Mouse (Mus musculus): ENCODE data around the gene Fpr-rs3. TPM values are rescaled to one million over a fixed set of nuclear protein-coding genes. Genes with fewer than 3 reads are reported as not detected.

Fpr-rs3 gene
- polyA plus RNA-seq (2012; rRNA removed) = not detected in 2 replicates

DNA sequence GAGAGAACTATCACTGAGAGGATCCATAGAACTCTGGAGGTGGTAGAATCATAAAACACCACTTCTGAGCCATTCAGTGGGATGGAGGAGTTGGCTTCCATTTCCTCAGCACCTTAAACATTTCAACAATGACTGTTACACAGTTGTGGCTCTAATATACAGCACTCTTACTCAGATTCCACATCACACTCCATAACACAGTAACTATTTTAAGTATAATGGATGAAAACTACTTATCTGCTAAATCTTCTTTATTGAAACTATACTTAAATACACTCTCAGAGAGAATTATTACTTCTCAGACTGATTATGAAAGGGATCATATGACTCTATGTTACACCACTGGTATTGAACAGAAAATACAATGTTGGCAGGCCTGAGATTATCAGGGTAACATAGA lies at the start of gene Fpr-rs3:
Gene Fpr-rs3 (minus strand): TSS at position 101 of the 400 bp plus-strand sequence.

DNA sequence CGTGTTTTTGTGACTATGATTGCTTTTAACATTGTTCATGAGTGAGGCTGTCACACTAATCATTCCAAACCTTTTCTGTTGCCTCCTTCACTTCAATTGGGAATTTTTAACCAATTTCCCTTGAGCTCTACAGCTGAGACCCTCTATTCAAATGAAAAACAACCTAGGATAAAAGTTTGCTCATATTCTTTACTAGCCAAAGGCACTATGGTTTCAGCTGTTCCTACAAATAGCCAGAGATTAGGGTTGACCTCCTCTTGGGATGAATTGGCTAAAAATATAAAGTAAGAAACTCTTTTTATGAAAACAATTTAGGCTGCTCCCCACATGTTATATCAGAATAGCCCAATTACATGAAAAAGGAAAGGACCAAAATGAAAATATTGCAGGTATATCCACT lies 28.4 kb downstream of the Fpr-rs3 start, which contains the start of gene Vmn2r110:
Gene Vmn2r110 (minus strand): TSS at position 101 of the 400 bp plus-strand sequence.

Other genes starting within 250 kb of the Fpr-rs3 start
- not detected in 2 replicates for gene Vmn1r224, start 210.7 kb downstream of the Fpr-rs3 start, polyA plus RNA-seq (2012; rRNA removed)
- not detected in 2 replicates for gene Vmn2r108, start 143.5 kb downstream of the Fpr-rs3 start, polyA plus RNA-seq (2012; rRNA removed)
- not detected in 2 replicates for gene Vmn1r225, start 126.7 kb downstream of the Fpr-rs3 start, polyA plus RNA-seq (2012; rRNA removed)
- not detected in 2 replicates for gene Vmn2r109, start 60.1 kb downstream of the Fpr-rs3 start, polyA plus RNA-seq (2012; rRNA removed)
- not detected in 2 replicates for gene Vmn2r110, start 28.5 kb downstream of the Fpr-rs3 start, polyA plus RNA-seq (2012; rRNA removed)
- gene Vmn1r226, start 58.0 kb upstream of the Fpr-rs3 start, polyA plus RNA-seq (2012; rRNA removed) = not detected in 2 replicates
- gene Vmn1r227, start 105.0 kb upstream of the Fpr-rs3 start, polyA plus RNA-seq (2012; rRNA removed) = not detected in 2 replicates
- gene Vmn1r228, start 161.3 kb upstream of the Fpr-rs3 start, polyA plus RNA-seq (2012; rRNA removed) = not detected in 2 replicates
- not detected in 2 replicates for gene Vmn1r229, start 186.7 kb upstream of the Fpr-rs3 start, polyA plus RNA-seq (2012; rRNA removed)
- gene Vmn1r230, start 215.6 kb upstream of the Fpr-rs3 start, polyA plus RNA-seq (2012; rRNA removed) = not detected in 2 replicates

All from central nervous system, embryonic 18 days (tissue).